Mouse (Mus musculus): Measurements from ENCODE around the gene Gab1.

Gene Gab1

DNA sequence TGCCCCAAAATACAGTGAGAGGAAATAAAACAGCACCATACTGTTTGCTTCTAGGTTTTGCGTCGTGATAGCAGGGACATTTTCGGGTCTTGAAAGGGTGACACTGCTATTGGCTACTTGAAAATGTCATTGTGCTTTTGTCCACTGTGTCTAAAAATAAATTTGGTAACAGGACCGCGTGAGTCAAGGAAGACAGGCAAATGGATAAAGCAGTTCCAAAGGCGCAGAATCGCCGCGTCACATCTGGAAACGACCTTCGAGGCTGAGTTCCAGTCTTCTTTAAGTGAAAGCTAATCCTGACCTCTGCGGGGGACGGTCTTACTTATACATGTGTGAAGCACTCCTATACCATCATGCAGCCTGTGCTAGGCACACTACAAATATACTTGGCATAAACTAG lies 35.0 kb downstream of the Gab1 start:
- DNase-seq (ENCODE audit: low read depth, low spot score) = no peak

DNA sequence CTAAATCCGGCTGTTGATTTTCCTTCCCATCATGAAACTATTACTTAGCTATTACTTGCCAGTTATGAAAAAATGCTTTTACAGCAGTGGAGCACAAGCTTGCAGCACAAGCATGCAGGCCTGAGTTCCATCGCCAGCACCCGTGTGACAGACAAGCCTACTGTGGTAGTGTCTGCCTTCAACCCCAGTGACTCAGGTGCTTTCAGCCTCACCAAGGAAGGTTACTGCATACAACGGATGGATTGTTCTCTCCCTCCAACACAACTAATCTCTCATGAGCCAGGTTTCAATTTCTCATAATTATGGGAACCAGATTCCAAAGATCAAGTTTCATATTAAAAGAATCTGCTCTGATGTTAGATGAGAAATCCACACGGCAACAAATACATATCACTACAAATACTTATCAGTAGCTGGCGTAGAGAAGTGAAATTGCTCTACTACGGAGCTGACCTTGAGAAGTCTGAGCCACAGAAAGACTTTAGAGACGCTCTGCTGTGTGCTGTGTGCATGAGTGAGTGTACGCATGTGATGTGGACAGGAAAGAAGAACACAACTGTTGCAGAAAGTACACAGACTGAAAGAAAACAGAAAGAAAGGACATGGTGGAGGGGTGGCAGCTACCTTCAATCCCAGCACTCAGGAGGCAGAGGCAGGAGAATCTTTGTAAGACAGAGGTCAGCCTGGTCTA lies 36.4 kb downstream of the Gab1 start:
- DNase-seq (ENCODE audit: low read depth, low spot score) = no peak

DNA sequence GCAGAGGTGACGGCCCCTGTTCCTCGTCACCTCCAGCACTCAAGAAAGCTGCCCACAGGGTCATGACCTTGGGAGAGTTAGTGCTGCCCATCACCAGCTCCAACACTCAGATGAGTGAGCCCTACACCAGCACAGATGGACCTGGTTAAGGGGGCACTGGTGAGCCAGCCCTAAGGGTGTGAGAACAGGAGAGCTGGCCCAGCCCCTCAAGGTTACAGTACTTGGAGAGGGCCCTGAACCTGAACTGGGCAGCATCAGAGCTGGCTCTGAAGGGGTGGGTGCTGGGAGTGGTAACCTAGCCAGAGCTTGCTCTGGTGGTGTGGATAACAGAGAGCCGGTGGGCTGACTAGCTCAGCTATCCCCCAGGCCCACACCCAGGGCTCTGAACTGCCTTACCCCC lies 37.8 kb downstream of the Gab1 start:
- no peak for DNase-seq (ENCODE audit: low read depth, low spot score)

DNA sequence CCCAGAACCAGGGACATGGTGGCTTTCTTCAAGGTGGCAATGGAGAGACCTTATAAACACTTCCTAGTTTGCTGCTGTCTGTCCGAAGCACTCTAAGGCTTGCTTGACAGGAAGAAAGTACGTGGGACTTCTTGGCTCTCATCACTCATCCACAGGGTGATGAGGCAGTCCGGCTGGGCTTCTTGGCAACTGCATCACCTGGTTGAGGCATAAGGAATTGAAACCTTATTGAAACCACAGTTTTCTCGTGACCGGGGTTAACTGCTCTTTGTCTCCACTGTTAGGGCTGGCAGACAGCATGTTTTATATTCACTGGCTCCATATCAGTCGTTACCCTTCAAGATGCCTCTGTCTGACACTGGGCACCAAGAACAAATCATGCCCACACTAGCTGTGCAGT lies 40.2 kb downstream of the Gab1 start:
- DNase-seq (ENCODE audit: low read depth, low spot score) = no peak

DNA sequence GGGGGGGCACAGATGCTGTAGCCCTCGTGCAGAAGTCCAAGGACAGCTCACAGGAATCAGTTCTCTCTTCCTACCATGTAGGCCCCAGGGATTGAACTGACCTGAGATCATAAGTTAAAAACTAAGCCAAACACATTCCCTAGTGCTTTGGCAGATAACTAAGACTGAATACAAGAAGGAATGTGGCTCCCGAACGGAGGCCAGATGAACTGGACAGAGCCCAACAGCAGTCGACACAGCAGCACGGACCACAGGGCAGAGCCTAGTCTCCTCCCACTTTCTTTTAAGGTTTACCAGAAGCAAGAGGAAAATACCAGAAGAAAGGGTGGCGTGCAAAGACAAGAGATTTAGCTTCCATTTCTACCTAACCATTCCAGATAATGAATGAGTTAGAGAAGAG lies 42.1 kb downstream of the Gab1 start:
- no peak for DNase-seq (ENCODE audit: low read depth, low spot score)

DNA sequence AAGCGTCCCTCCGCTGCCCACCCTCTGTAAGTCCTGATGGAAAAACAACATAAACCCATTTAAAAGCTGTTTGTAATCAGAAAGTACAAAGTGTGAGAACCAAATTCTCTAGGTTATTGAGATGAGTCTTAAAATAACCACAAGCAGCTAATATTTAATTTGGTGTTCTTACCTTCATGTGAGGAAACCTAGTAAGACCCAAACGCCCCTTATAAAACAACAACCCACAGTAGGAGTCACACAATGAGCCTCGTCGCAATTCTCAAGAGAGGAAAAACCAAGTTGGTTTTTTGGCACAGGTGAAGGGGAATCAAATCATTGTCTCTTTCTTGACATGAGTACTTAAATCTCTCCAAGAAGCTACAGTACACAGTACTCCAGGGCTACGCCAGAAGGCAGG lies 44.9 kb downstream of the Gab1 start:
- no peak for DNase-seq (ENCODE audit: low read depth, low spot score)

DNA sequence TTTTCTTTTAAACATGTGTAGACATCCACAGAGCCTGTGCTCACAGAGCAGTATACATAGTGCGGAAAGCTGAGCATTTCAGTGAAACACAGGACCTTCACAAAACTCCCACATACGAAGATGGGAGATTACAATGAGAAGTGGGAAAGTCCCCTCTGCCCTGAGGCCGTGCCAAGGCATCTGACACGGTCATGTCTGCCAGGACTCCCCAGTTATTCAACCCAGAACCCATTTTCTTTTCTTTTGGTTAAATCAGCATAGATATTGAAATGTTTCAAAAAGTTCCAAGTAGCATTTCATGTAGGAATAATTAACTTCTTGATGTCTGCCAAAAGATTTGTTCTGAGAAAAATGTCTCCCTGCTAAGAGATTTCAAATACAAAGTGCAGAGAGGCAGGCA lies 45.9 kb downstream of the Gab1 start:
- DNase-seq (ENCODE audit: low read depth, low spot score) = no peak

DNA sequence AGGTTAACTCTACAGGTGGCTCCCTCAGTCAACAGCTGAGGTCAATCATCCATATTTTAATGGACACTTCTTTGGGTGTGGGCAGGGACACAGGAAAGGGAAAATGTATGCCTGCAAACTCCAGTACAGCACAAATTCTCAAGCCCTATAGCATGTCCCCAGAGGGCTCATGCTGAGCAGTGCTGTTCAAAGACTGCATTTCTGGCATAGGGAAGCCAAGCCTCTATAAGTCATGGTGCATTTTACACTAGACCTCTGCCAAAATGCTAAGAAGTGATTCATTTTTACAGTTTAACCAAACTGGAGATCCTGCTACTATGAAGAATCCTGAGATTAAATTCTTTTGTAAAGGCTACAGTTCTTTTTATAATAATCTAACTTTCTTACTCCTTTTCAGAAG lies 47.8 kb downstream of the Gab1 start:
- no peak for DNase-seq (ENCODE audit: low read depth, low spot score)

DNA sequence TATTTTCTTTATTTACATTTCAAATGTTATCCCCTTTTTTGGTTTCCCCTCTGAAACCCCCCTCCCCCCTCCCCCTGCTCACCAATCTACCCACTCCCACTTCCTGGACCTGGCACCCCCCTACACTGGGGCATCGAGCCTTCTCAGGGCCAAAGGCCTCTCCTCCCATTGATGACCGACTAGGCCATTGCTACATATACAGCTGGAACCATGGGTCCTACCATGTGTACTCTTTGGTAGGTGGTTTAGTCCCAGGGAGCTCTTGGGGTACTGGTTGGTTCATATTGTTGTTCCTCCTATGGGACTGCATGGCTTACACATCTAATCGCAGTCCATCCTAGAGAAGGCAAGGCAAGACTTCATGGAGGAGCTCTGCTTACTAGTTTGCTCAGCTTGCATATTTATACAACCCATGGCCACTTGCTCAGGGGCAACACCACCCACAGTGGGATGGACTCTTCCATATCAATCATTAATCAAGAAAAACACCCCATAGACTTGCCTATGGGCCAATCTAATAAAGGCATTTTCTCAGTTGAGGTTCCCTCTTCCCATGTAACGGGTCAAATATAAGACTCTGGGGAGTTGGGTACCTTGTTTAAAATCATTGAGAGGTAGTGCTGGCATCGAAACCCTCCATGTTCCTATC lies 48.3 kb downstream of the Gab1 start:
- DNase-seq (ENCODE audit: low read depth, low spot score) = no peak

DNA sequence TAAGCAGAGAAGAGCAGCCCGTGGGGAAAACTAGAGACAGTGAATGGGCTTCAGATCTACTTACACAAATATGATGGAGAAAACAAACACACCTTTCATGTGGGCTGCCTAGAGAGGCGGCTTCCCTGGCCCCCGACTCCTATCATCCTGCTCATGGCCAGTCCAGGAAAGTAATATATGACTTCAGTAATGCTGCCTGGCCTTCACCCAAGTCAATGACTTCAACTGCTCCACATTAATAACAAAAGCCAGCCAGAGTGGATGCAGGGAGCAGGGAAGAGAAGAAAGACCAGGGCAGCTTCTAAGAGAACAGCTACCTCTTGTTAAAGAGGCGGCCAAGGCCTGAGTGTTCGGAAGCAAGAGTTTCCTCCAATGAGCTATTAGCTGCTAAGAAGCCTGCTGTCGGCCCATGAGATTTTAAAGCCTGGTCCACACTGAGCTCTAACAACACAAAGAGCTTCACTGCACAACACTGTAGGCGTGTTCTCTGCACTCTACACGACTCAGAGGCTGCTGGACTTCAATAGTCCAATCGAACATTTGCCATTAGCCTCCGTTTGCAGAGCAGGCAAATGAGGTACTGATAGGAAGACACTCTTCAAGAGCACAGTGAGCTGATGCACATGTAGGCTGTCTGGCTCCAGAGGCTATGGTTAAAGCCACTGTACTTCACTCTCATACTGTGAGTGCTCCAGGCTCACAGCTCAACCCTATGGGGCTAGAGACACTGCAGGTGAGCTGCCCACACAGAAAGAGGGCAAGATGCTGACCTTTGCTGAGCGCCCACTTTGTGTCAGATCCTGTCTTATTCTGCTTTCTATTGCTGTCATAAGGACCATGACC lies 49.4 kb downstream of the Gab1 start:
- DNase-seq (ENCODE audit: low read depth, low spot score) = no peak

DNA sequence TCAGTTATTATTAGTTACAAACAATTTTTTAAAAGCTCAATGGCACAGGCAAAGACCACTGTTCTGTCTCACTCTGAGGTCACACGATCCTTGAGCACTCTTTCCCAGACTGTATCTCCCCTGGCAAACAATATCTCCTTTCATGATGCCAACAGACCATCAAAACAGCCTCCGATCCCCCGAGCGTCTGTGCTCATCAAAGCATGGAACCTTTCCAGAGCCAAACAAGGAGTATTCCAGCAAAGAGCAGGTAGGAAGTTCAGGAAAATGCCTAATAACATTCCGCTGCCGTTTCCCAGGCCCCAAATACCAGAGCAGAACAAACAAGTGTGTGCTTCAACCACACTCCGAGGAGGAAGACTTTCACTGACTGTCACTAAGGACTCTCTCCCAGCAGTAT lies 50.2 kb downstream of the Gab1 start:
- no peak for DNase-seq (ENCODE audit: low read depth, low spot score)

DNA sequence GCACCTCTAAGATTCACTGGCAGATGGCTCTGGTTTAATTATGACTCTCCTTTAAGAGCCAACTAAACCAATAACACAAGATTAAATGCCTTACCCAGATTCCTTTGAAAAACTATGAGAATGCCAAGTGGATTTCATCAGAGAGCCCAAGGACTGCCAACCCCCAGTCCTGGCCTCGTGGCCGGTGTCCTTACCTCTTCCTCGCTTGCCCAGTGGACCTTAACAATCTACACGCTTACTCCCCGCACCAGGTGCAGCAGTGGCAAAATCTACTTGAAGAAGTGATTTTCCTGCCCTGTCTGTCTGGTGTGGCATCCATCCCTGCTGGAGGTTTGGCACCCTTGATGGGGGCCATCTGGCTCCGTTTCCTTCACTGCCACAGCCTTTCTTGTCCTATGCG lies 53.3 kb downstream of the Gab1 start:
- no peak for DNase-seq (ENCODE audit: low read depth, low spot score)

DNA sequence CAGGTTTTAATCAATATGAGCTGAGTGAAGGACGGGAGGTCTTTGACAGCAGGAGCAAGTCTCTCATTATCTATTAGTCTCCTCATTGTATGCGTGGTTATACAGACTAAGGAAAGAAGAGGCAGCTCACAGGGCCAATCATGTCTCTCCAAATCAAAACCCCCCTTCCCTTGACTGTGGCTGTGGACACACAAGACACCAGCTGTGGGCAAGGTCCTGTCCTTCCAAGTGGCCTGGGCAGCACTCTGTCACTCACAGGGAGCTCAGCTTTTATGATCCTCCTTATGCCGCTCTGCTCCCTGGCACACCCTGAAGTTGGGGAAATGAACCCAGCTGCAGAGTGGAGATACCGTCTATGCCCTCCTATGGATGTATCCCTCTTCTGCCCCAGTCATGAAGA lies 55.2 kb downstream of the Gab1 start:
- DNase-seq (ENCODE audit: low read depth, low spot score) = no peak

DNA sequence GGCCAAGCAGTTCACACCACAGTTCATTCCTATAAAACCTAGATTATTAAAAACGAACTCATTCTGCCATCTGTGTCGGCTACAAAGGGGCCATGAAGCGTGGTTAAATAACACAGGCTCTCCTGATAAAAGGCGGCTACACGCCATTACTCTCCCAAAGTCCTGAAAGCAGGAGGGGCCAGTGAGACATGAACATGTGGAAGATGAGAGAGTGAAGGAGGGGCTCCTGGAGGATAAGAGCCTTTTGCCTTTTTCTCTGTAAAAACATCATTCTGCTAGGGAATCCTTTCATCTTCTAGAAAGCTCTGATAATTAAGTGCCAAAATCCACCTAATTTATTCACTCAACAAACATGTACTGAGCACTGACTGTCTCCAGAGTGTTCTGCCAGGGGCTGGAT lies 55.9 kb downstream of the Gab1 start:
- DNase-seq (ENCODE audit: low read depth, low spot score) = no peak

DNA sequence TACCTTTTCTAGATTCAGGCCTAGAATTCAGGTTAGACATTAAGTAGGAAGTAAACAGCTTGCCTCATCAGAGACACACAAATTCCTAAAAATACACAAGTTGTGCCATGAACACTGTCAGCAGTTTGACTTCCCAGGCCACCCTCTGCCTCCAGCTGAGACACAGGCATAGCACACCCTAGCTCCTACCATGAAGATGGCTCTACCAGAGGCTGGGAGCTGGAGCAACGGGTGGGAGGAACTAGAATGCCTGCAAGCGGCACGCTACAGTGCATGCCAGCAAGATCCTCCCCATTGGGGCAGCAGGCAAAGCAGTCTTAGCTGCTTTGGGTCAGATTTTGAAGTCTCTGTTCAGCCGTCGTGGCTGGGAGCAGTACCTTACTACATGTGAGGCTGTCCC lies 57.1 kb downstream of the Gab1 start:
- DNase-seq (ENCODE audit: low read depth, low spot score) = no peak

DNA sequence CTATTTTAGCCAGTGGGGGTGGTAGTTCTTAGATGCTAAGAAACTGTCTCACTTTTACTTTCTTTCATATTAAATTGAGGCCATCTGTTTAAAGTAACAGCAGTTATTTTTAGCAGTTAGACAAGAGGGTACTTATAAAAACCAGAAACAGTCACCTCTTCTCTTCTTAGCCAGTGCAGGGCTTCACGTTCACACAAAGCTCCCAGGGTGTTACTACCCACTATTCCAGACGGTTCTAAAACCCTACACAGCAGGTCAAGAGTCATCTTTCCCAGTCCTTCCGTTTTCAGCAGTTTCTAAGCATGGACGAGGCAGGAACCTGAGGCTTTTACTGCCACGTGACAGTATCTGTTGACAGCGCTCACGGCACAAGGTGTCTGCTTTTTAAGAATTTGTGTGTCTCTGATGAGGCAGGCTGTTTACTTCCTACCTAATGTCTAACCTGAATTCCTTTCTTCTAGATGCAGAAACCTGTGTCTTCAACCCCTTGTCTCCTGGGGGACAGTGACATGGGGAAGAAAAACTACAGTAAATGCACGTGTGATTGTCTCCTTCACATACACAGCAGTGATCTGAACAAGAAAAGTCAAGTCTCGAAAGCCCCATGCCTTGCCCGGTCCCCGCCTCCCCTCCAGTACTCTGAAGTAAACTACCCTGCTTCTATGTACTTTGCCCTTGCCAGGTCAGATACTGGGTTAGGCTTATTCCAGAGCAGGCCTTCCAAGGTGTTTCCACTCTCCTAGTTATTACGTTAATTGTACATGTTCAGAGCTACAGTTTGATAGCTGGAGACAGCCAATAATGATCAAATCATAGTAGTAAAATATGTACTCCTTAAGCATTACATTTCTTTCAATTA lies 58.7 kb downstream of the Gab1 start:
- no peak for DNase-seq (ENCODE audit: low read depth, low spot score)

DNA sequence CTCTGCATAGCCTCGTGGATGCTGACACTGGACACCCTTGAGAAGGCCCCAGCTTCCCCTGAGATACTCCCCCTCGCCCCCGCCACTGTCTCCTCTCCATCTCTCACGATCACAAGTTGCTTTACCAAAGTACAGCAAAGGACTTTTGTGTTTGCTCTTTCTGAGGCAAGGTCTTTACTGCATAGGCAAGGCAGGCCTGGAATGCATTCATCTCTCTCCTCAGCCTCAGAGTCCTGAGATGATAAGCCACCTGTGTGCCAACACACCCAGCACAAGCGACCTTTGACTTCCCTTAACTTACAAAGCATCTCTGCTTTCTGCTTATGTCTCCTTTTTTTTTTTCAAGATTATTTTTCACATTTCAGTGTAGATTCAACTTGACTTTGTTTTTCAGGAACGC lies 61.3 kb downstream of the Gab1 start:
- no peak for DNase-seq (ENCODE audit: low read depth, low spot score)

DNA sequence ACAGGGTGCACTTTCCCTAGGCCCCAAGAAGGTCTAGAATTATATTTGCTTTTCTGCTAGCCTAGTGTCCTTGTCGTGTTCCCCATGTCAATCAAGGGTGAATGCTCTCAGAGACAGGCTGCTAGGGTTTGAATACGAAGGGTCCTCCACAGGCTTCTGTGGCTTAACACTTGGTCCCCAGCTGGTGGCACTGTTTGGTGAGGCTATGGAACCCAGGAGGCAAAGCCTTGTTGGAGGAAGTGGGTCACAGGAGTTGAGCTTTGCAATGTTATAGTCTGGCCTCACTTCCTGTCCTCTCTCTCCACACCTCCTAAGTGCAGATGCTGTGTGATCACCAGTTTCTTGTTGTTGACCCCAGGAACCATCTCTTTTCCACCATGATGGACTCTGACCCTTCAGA lies 63.3 kb downstream of the Gab1 start:
- DNase-seq (ENCODE audit: low read depth, low spot score) = no peak

DNA sequence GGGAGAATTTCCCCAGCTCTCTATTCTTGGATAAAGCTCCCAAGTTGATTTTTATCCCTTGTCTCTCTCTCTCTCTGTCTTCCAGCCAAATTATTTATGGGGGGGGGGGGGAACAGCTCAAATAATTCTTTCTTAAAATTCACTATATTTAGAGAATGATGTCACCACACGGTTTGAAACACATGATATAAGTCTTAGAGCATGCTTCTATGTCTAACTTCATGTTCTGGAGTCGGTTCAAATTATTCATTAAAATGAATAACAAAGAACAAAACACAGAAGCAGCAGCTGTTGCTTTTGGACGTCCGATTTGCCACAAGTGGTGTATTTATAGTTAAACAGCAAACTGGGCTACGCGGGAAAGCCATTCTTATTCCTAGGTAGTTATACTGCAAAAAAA lies 65.1 kb downstream of the Gab1 start:
- no peak for DNase-seq (ENCODE audit: low read depth, low spot score)

DNA sequence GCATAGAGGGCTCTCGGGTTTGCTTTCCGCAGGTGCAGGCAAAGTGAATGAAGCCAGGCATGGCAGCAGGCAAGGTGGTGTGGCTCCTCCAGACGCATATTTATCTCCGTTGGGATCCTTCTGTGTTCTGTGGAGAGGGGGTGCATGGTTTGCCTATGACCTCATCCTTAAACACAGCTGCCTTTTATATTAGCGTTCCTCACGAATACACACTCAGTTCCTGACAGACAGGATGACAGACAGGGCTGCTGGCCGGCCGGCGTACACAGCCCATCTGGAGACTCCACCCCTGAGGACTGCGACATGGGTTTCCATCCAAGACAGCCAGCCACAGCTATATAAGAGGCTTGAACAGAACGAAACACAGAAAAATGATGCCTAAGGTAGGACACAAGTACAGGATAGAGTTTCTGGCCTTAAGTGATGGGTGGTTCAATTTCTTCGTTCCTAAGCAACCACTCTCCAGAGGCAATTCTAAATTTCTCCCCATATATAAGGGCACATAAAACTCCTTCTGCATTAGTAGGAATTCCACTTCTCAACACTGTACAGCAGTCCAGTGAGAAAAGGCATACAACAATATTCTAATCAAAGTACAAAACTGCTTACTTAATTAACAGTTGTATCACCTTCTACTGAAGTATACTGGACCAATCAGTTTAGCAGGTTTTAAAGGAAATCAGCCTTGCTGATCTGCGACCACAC lies 66.1 kb downstream of the Gab1 start:
- DNase-seq (ENCODE audit: low read depth, low spot score) = no peak

DNA sequence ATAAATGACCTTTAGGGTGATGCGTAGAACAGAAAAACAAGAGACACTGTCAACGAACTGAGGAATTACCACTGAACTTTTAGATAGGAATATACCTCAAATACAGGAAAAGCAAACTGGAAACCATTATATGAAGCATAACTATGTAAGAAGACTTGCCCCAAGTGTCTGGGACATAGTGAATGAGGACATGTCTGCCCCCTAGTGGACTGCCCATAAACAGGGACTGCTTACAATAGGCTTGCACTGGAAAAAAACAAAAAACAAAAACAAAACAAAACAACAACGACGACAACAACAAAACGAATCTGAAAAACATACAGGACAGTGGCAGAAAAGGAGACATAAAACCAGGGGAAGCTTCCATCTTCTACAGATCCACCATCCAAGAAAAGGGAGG lies 66.9 kb downstream of the Gab1 start:
- peak; percentile 13 for DNase-seq (ENCODE audit: low read depth, low spot score)
